Mouse (Mus musculus): ENCODE measurements at regions not wholly inside any gene's neighbourhood (a gene's known extent, or its start where the extent isn't known, plus 50 kb on each side); places are given as distances from the start of the nearest gene placed in this dataset.

DNA sequence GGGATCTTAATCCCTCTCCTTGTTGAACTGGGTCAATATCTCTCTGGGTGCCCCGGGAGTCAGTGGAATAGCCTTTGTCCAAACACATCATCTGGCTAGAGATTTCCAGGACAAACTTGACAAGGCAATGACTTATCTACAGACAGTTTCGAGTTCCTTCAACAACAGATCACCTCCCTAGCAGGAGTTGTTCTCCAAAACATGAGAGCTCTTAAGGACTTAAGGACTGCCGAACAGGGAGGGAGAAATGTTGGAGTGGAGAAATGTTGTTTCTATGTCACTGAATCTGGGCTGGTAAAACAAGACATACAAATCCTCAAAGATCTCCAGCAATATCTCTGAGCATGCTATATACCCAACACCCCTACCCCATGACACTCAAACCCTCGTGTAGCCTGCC is 59.7 kb upstream of the Cox10 start:
- DNase-seq (ENCODE audit: low read depth, low spot score): no peak

DNA sequence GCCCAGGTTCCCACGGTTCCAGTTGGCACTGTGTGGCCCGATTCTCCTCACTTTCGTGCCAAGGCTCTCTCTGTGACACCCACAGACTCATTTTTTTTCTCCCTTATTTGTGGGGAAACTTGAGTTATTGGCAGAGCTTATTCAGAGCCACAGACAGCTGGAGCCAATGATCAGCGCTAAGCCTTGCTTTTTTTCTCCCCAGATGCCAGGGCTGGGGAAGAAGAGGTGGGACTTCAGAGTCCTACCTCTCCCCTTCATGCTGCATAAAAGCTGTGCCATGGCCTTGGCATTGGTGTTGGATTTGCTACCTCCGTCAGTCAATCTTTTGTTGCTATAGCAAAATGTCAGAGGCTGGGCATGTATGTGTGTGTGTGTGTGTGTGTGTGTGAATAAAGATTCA is 56.5 kb upstream of the Cox10 start:
- no peak for DNase-seq (ENCODE audit: low read depth, low spot score)

DNA sequence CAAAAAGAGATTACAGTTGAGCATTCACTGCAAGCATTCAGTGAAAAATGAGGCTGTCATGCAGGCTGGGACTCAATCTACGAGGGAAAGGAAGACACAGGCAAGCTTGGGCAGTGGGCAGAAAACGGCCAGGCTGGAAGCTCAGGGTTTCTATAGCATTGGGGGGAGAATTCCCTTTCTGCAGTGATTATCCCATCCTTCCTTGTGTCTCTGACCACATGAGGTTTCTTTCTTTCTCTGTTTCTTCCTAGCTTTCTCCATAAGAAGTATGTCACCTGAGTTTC is 56.0 kb upstream of the Cox10 start:
- no peak for DNase-seq (ENCODE audit: low read depth, low spot score)

DNA sequence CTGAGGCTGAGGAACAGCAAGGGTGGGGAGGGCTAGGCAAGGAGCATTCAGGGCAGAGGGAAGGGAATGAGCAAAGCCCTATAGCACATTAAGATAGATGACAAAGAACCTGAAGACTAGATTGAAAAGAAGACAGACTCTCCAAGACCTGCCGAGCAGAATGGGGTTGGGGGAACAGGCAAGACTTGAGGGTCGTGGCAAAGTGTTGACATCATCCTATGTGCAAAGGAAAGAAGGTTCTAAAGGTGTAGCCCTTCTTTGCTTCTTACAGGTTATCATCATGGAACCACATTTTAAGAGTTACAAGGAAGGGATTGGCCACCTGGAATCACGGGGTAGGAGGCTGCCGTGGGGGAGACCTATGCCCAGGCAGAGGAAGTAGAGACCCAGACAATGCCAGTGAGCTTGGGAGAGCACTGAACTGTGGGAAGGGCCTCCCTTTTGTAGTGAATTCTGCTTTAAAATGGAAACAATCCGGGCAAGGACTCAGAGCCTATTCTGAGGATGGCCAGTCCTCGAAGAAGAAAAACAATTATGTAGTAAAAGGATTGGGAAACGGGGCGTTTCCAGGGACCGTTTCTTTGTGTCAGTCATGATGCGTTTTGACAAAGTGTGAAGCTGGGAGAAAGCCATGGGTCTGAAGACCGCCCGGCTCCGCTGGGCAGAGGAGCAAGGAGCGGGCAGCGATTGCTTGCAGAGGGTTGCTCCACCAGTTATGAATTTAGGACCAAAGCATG is 55.5 kb upstream of the Cox10 start:
- DNase-seq (ENCODE audit: low read depth, low spot score): no peak

All from telencephalon, adult 2 months (tissue).